Mouse (Mus musculus) heart, embryonic 14.5 days (tissue): ENCODE results near the gene Rasal2. TPM values are rescaled to one million over a fixed set of nuclear protein-coding genes. Genes with fewer than 3 reads are reported as not detected.

Experiments used
- ATAC-seq: fragments of 200-750 bp; cut with Nextera tagmentation; 2 replicates; pipeline ENCODE4 v1.8.0; 2017; ENCODE audit warnings: low read depth, moderate TSS enrichment; ENCODE audit not compliant: insufficient number of reproducible peaks, insufficient read depth, low FRiP score
- H3K27ac ChIP-seq, 2 experiments: fragments of 200-500 bp in 1 of 2; fragments of 300-500 bp in 1 of 2; sonication (generic) in 1 of 2; replicated peaks in 1 of 2; 2 replicates each; pipeline ENCODE4 v1.5.1; 2012 to 2014; ENCODE audit warnings: low read depth in 2 of 2, low read length in 2 of 2, control low read depth in 1 of 2, mild to moderate bottlenecking in 1 of 2, mixed read lengths in 1 of 2; ENCODE audit not compliant: control insufficient read depth in 1 of 2, insufficient read depth in 1 of 2
- H3K27me3 ChIP-seq: fragments of 300-500 bp; sonication (generic); 2 replicates; pipeline ENCODE4 v1.6.1; 2014; ENCODE audit warnings: mild to moderate bottlenecking, low read length, control low read depth; ENCODE audit not compliant: control insufficient read depth, insufficient read depth
- H3K36me3 ChIP-seq: fragments of 300-500 bp; sonication (generic); 2 replicates; pipeline ENCODE4 v1.6.1; 2014; ENCODE audit warnings: mild to moderate bottlenecking, control low read depth, low read length, mixed read lengths; ENCODE audit not compliant: control insufficient read depth, insufficient read depth
- H3K4me1 ChIP-seq, 2 experiments: fragments of 200-500 bp in 1 of 2; fragments of 300-500 bp in 1 of 2; sonication (generic) in 1 of 2; 2 replicates each; pipeline ENCODE4 v1.6.1; 2012 to 2014; ENCODE audit warnings: low read length in 2 of 2, control low read depth in 1 of 2, mixed read lengths in 1 of 2; ENCODE audit not compliant: control insufficient read depth in 2 of 2, insufficient read depth in 2 of 2
- H3K4me2 ChIP-seq: fragments of 300-500 bp; sonication (generic); 2 replicates; pipeline ENCODE4 v1.6.1; 2014; ENCODE audit warnings: mild to moderate bottlenecking, low read length
- H3K4me3 ChIP-seq, 2 experiments: fragments of 200-500 bp in 1 of 2; fragments of 300-500 bp in 1 of 2; sonication (generic) in 1 of 2; 2 replicates each; pipeline ENCODE4 v1.5.1; 2012 to 2014; ENCODE audit warnings: low read length in 2 of 2, mild to moderate bottlenecking in 2 of 2, control low read depth in 1 of 2, low read depth in 1 of 2, moderate library complexity in 1 of 2; ENCODE audit not compliant: control insufficient read depth in 1 of 2, insufficient read depth in 1 of 2
- H3K9ac ChIP-seq: fragments of 300-500 bp; sonication (generic); 2 replicates; pipeline ENCODE4 v1.6.1; 2014; ENCODE audit warnings: mild to moderate bottlenecking, low read length
- H3K9me3 ChIP-seq: fragments of 300-500 bp; sonication (generic); 2 replicates; pipeline ENCODE4 v1.6.1; 2016; ENCODE audit warnings: low read length, control low read depth; ENCODE audit not compliant: control insufficient read depth
- WGBS: fragments of 180-500 bp; shearing (Covaris S2); extraction: QIAGEN DNeasy Blood & Tissue Kit; methylation state at CpG from one replicate; pipeline ENCODE4 v1.1.7; 2014; 5-methylcytosine and 5-hydroxymethylcytosine counted together
- polyA plus RNA-seq: library from polyadenylated mRNA; unstranded; fragments of >200 nt; fragmentation: Nextera tagmentation; extraction: Ambion mirVana; gene quantifications from 2 replicates; pipeline ENCODE4 v1.2.1, GENCODE M21; 2014

Gene Rasal2
- 24.8 and 26.6 TPM in 2 replicates for polyA plus RNA-seq

- Histone ChIP-seq H3K9ac (peak within 1 kb of the TSS; percentile 82), H3K4me3 (peak within 1 kb of the TSS; percentile 79 to 80), H3K9me3 (no peaks in the 10 kb centered on the region), H3K27me3 (no peaks in the 10 kb centered on the region), H3K36me3 (peaks cover 9% of the 10 kb centered on the region; the same call in 1 of the 2 replicates), H3K4me2 (peak within 1 kb of the TSS; percentile 81), H3K27ac (peak within 1 kb of the TSS; percentile 93 to 95), H3K4me1 (peaks cover 4 to 34% of the 10 kb centered on the region in 2 experiments)
- WGBS: 1% methylated on average over 62 of the region's 62 CpGs
- ATAC-seq: peak; percentile 94
These were observed at the start of gene Rasal2 for GRCm38 (mm10) chr1:157412454-157413369. TSS of gene Rasal2 (minus strand) at chr1:157412595.

- 92% methylated on average over 5 of the region's 5 CpGs for WGBS
- H3K36me3 ChIP-seq: peaks cover 13% of the 10 kb centered on the region; the same call in 1 of the 2 replicates
- H3K4me1 ChIP-seq: peaks cover 6 to 7% of the 10 kb centered on the region in 2 experiments
- no peaks in the 10 kb centered on the region for H3K9me3 ChIP-seq
- ATAC-seq: no peak
- no peak overlapping the region for H3K4me2 ChIP-seq
- no peak overlapping the region for H3K9ac ChIP-seq
- H3K27ac ChIP-seq: no peak overlapping the region
- H3K4me3 ChIP-seq: no peak overlapping the region
- no peaks in the 10 kb centered on the region for H3K27me3 ChIP-seq
These were observed 48.9 kb upstream of the Rasal2 start for GRCm38 (mm10) chr1:157461276-157461675.

GRCm38 (mm10) chr1:157459904-157460303 lies 47.5 kb upstream of the Rasal2 start:
- Histone ChIP-seq H3K4me3 (no peak overlapping the region), H3K27me3 (no peaks in the 10 kb centered on the region), H3K4me1 (peaks cover 6 to 7% of the 10 kb centered on the region in 2 experiments), H3K4me2 (no peak overlapping the region), H3K9me3 (no peaks in the 10 kb centered on the region), H3K36me3 (peaks cover 6% of the 10 kb centered on the region; the same call in 1 of the 2 replicates), H3K9ac (no peak overlapping the region), H3K27ac (no peak overlapping the region)
- no peak for ATAC-seq
- 90% methylated on average over 5 of the region's 5 CpGs for WGBS

- Histone ChIP-seq H3K4me3 (peak within 1 kb of the TSS; percentile 49 to 65), H3K9me3 (no peaks in the 10 kb centered on the region), H3K27ac (no peak within 1 kb of the TSS; a peak in 2 of 4 replicates), H3K4me1 (peaks cover 6 to 7% of the 10 kb centered on the region in 2 experiments), H3K27me3 (no peaks in the 10 kb centered on the region), H3K36me3 (peaks cover 6% of the 10 kb centered on the region; the same call in 1 of the 2 replicates), H3K9ac (peak within 1 kb of the TSS; percentile 78), H3K4me2 (peak within 1 kb of the TSS; percentile 79)
- peak; percentile 90 for ATAC-seq
- WGBS: 8% methylated on average over 29 of the region's 29 CpGs
These were observed 46.2 kb upstream of the Rasal2 start, which contains the start of gene Cryzl2 for GRCm38 (mm10) chr1:157458421-157459208. TSS of gene Cryzl2 (plus strand) at chr1:157458577.

- Histone ChIP-seq H3K9ac (no peak overlapping the region), H3K9me3 (no peaks in the 10 kb centered on the region), H3K4me2 (0 out of 2 replicates have a peak overlapping the region, but pooled peaks have one; percentile 79), H3K36me3 (peaks cover 6% of the 10 kb centered on the region; the same call in 1 of the 2 replicates), H3K27ac (no peak overlapping the region), H3K27me3 (no peaks in the 10 kb centered on the region), H3K4me3 (no peak overlapping the region; a peak in 1 of 4 replicates), H3K4me1 (peaks cover 6 to 7% of the 10 kb centered on the region in 2 experiments)
- 88% methylated on average over 3 of the region's 3 CpGs for WGBS
- ATAC-seq: no peak
These were observed 45.4 kb upstream of the Rasal2 start for GRCm38 (mm10) chr1:157457789-157458188.

GRCm38 (mm10) chr1:157454876-157455275 lies 42.5 kb upstream of the Rasal2 start:
- Histone ChIP-seq H3K9ac (no peak overlapping the region), H3K4me3 (no peak overlapping the region), H3K36me3 (no peaks in the 10 kb centered on the region), H3K27ac (no peak overlapping the region), H3K9me3 (no peaks in the 10 kb centered on the region), H3K27me3 (no peaks in the 10 kb centered on the region), H3K4me2 (no peak overlapping the region), H3K4me1 (peaks cover 7 to 16% of the 10 kb centered on the region in 2 experiments)
- ATAC-seq: no peak
- WGBS: 71% methylated on average over 6 of the region's 6 CpGs
